Mouse (Mus musculus) thymus, adult 2 months (tissue): ENCODE results near the gene Gria1.

Experiments used
- CTCF ChIP-seq: fragments of 200-500 bp; IDR thresholded peaks from 2 replicates; pipeline ENCODE4 v1.5.1; 2012; ENCODE audit warnings: mild to moderate bottlenecking, control low read depth, low read length, moderate library complexity, borderline replicate concordance; ENCODE audit not compliant: control insufficient read depth, poor library complexity, insufficient read depth; ENCODE audit errors: extremely low read depth
- POLR2A ChIP-seq: fragments of 200-500 bp; IDR thresholded peaks from 2 replicates; pipeline ENCODE4 v1.6.1; 2012; ENCODE audit warnings: mild to moderate bottlenecking, low read length, control low read depth, moderate library complexity; ENCODE audit not compliant: control insufficient read depth, poor library complexity, insufficient read depth; ENCODE audit errors: extremely low read depth

- TF ChIP-seq CTCF (no peak), POLR2A (no peak)
These were observed 190.2 kb downstream of the Gria1 start for GRCm38 (mm10) chr11:57201245-57201976.
